Mouse (Mus musculus): ENCODE measurements around the gene Tmprss7.

Gene Tmprss7

GRCm38 (mm10) chr16:45693558-45693957 lies at the start of gene Tmprss7:
Gene Tmprss7, minus strand, starts transcription at chr16:45693658.
- no peak within 1 kb of the TSS for H3K4me3 ChIP-seq (replicated peaks; ENCODE audit: low read length)
- no peak for TF ChIP-seq POU5F1 (IDR thresholded peaks at IDR 0.05; ENCODE audit: borderline replicate concordance, low read length)
- TF ChIP-seq NANOG (IDR thresholded peaks at IDR 0.05; ENCODE audit: borderline replicate concordance, low read length) = no peak
- no peak for TF ChIP-seq CTCF (conservative IDR thresholded peaks at IDR 0.05; ENCODE audit: low read length)

GRCm38 (mm10) chr16:45742615-45743476 lies 49.4 kb upstream of the Tmprss7 start, which contains the start of gene Abhd10:
Gene Abhd10, minus strand, starts transcription at chr16:45742955.
- Histone ChIP-seq H3K4me1 (replicated peaks; ENCODE audit: low read depth, low read length) (peaks cover 40% of the 10 kb centered on the region), H3K4me3 (replicated peaks; ENCODE audit: low read length) (peak within 1 kb of the TSS; percentile 91), H3K27me3 (ENCODE audit: insufficient read depth, low read length) (no peaks in the 10 kb centered on the region), H3K9me3 (ENCODE audit: low read length) (no peaks in the 10 kb centered on the region), H3K36me3 (ENCODE audit: insufficient read depth, low read length) (peaks cover 16% of the 10 kb centered on the region)
- no peak for TF ChIP-seq NANOG (IDR thresholded peaks at IDR 0.05; ENCODE audit: borderline replicate concordance, low read length)
- TF ChIP-seq POU5F1 (IDR thresholded peaks at IDR 0.05; ENCODE audit: borderline replicate concordance, low read length) = no peak
- TF ChIP-seq CTCF (conservative IDR thresholded peaks at IDR 0.05; ENCODE audit: low read length) = no peak

More at GRCm38 (mm10) chr16:45693558-45693957, at the start of gene Tmprss7:
- Histone ChIP-seq H3K27me3 (ENCODE audit: insufficient read depth, low read length) (no peaks in the 10 kb centered on the region), H3K4me1 (replicated peaks; ENCODE audit: low read depth, low read length) (peaks cover 6% of the 10 kb centered on the region), H3K9me3 (ENCODE audit: low read length) (peaks cover 15% of the 10 kb centered on the region), H3K36me3 (ENCODE audit: insufficient read depth, low read length) (no peaks in the 10 kb centered on the region)

- H3K4me3 ChIP-seq (replicated peaks; ENCODE audit: low read length) = no peak overlapping the region
- peaks cover 32% of the 10 kb centered on the region for H3K4me1 ChIP-seq (replicated peaks; ENCODE audit: low read depth, low read length)
- TF ChIP-seq CTCF (conservative IDR thresholded peaks at IDR 0.05; ENCODE audit: low read length) (no peak), NANOG (IDR thresholded peaks at IDR 0.05; ENCODE audit: borderline replicate concordance, low read length) (no peak), POU5F1 (IDR thresholded peaks at IDR 0.05; ENCODE audit: borderline replicate concordance, low read length) (no peak)
- no peaks in the 10 kb centered on the region for H3K9me3 ChIP-seq (ENCODE audit: low read length)
- no peaks in the 10 kb centered on the region for H3K27me3 ChIP-seq (ENCODE audit: insufficient read depth, low read length)
- H3K36me3 ChIP-seq (ENCODE audit: insufficient read depth, low read length) = peaks cover 64% of the 10 kb centered on the region
Observed at GRCm38 (mm10) chr16:45737880-45738279, 44.4 kb upstream of the Tmprss7 start.

- Histone ChIP-seq H3K27me3 (ENCODE audit: insufficient read depth, low read length) (no peaks in the 10 kb centered on the region), H3K4me1 (replicated peaks; ENCODE audit: low read depth, low read length) (peaks cover 33% of the 10 kb centered on the region), H3K9me3 (ENCODE audit: low read length) (no peaks in the 10 kb centered on the region), H3K36me3 (ENCODE audit: insufficient read depth, low read length) (peaks cover 76% of the 10 kb centered on the region), H3K4me3 (replicated peaks; ENCODE audit: low read length) (no peak overlapping the region)
- TF ChIP-seq NANOG (IDR thresholded peaks at IDR 0.05; ENCODE audit: borderline replicate concordance, low read length) = no peak
- TF ChIP-seq POU5F1 (IDR thresholded peaks at IDR 0.05; ENCODE audit: borderline replicate concordance, low read length) = no peak
- no peak for TF ChIP-seq CTCF (conservative IDR thresholded peaks at IDR 0.05; ENCODE audit: low read length)
Observed at GRCm38 (mm10) chr16:45736724-45737123, 43.3 kb upstream of the Tmprss7 start.

- no peaks in the 10 kb centered on the region for H3K9me3 ChIP-seq (ENCODE audit: low read length)
Observed at GRCm38 (mm10) chr16:45729163-45729562, 35.7 kb upstream of the Tmprss7 start.

GRCm38 (mm10) chr16:45724742-45725102 lies 31.3 kb upstream of the Tmprss7 start:
- H3K36me3 ChIP-seq (ENCODE audit: insufficient read depth, low read length) = peaks cover 32% of the 10 kb centered on the region
- no peak for TF ChIP-seq POU5F1 (IDR thresholded peaks at IDR 0.05; ENCODE audit: borderline replicate concordance, low read length)
- TF ChIP-seq CTCF (conservative IDR thresholded peaks at IDR 0.05; ENCODE audit: low read length) = no peak
- TF ChIP-seq NANOG (IDR thresholded peaks at IDR 0.05; ENCODE audit: borderline replicate concordance, low read length) = no peak
- H3K4me1 ChIP-seq (replicated peaks; ENCODE audit: low read depth, low read length) = peaks cover 57% of the 10 kb centered on the region
- H3K4me3 ChIP-seq (replicated peaks; ENCODE audit: low read length) = peak overlapping the region; percentile 78
- H3K27me3 ChIP-seq (ENCODE audit: insufficient read depth, low read length) = no peaks in the 10 kb centered on the region
- H3K9me3 ChIP-seq (ENCODE audit: low read length) = no peaks in the 10 kb centered on the region

More at GRCm38 (mm10) chr16:45729163-45729562, 35.7 kb upstream of the Tmprss7 start:
- Histone ChIP-seq H3K36me3 (ENCODE audit: insufficient read depth, low read length) (peaks cover 48% of the 10 kb centered on the region), H3K4me3 (replicated peaks; ENCODE audit: low read length) (no peak overlapping the region), H3K4me1 (replicated peaks; ENCODE audit: low read depth, low read length) (peaks cover 32% of the 10 kb centered on the region), H3K27me3 (ENCODE audit: insufficient read depth, low read length) (no peaks in the 10 kb centered on the region)
- TF ChIP-seq NANOG (IDR thresholded peaks at IDR 0.05; ENCODE audit: borderline replicate concordance, low read length) = no peak
- TF ChIP-seq POU5F1 (IDR thresholded peaks at IDR 0.05; ENCODE audit: borderline replicate concordance, low read length) = no peak
- no peak for TF ChIP-seq CTCF (conservative IDR thresholded peaks at IDR 0.05; ENCODE audit: low read length)

GRCm38 (mm10) chr16:45724061-45724741 lies 30.7 kb upstream of the Tmprss7 start, which contains the start of gene Tagln3:
Gene Tagln3, minus strand, starts transcription at chr16:45724608.
- H3K36me3 ChIP-seq (ENCODE audit: insufficient read depth, low read length) = peaks cover 31% of the 10 kb centered on the region
- H3K9me3 ChIP-seq (ENCODE audit: low read length) = no peaks in the 10 kb centered on the region
- no peak for TF ChIP-seq NANOG (IDR thresholded peaks at IDR 0.05; ENCODE audit: borderline replicate concordance, low read length)
- no peak for TF ChIP-seq POU5F1 (IDR thresholded peaks at IDR 0.05; ENCODE audit: borderline replicate concordance, low read length)
- TF ChIP-seq CTCF (conservative IDR thresholded peaks at IDR 0.05; ENCODE audit: low read length) = no peak
- peaks cover 60% of the 10 kb centered on the region for H3K4me1 ChIP-seq (replicated peaks; ENCODE audit: low read depth, low read length)
- H3K27me3 ChIP-seq (ENCODE audit: insufficient read depth, low read length) = no peaks in the 10 kb centered on the region
- peak within 1 kb of the TSS; percentile 78 for H3K4me3 ChIP-seq (replicated peaks; ENCODE audit: low read length)

GRCm38 (mm10) chr16:45723172-45723901 lies 29.9 kb upstream of the Tmprss7 start:
- H3K9me3 ChIP-seq (ENCODE audit: low read length) = no peaks in the 10 kb centered on the region
- H3K4me3 ChIP-seq (replicated peaks; ENCODE audit: low read length) = peak overlapping the region; percentile 78
- peaks cover 60% of the 10 kb centered on the region for H3K4me1 ChIP-seq (replicated peaks; ENCODE audit: low read depth, low read length)
- peaks cover 35% of the 10 kb centered on the region for H3K36me3 ChIP-seq (ENCODE audit: insufficient read depth, low read length)
- TF ChIP-seq NANOG (IDR thresholded peaks at IDR 0.05; ENCODE audit: borderline replicate concordance, low read length) = no peak
- no peak for TF ChIP-seq CTCF (conservative IDR thresholded peaks at IDR 0.05; ENCODE audit: low read length)
- no peak for TF ChIP-seq POU5F1 (IDR thresholded peaks at IDR 0.05; ENCODE audit: borderline replicate concordance, low read length)
- H3K27me3 ChIP-seq (ENCODE audit: insufficient read depth, low read length) = no peaks in the 10 kb centered on the region
